Mouse (Mus musculus): ENCODE data around the gene Try4.
"Not testable (repeated sequence)": the region's sequence is repeated elsewhere in the genome, so short reads cannot be mapped to it uniquely, and the experiment has no call there.

Try4 gene

GRCm38 (mm10) chr6:41301969-41302368 lies at the start of gene Try4:
Try4 (plus strand) TSS chr6:41302269.
- DNase-seq: no peak

- DNase-seq: not testable (repeated sequence)
These were observed 48.8 kb upstream of the Try4 start for GRCm38 (mm10) chr6:41253314-41253713.

GRCm38 (mm10) chr6:41256424-41256823 lies 45.6 kb upstream of the Try4 start:
- no peak for DNase-seq

GRCm38 (mm10) chr6:41257432-41257831 lies 44.6 kb upstream of the Try4 start:
- DNase-seq: no peak

- DNase-seq: no peak
These were observed 39.3 kb upstream of the Try4 start for GRCm38 (mm10) chr6:41262796-41263195.

GRCm38 (mm10) chr6:41266140-41266539 lies 35.9 kb upstream of the Try4 start:
- DNase-seq: no peak

GRCm38 (mm10) chr6:41298255-41298654 lies 3.8 kb upstream of the Try4 start:
- no peak for DNase-seq

GRCm38 (mm10) chr6:41316741-41317140 lies 14.7 kb downstream of the Try4 start, which contains the start of gene Try5:
Try5 (minus strand) TSS chr6:41316841.
- DNase-seq: not testable (repeated sequence)

- no peak for DNase-seq
These were observed 51.9 kb downstream of the Try4 start, which contains the start of gene Try10 for GRCm38 (mm10) chr6:41353932-41354331. Try10 (plus strand) TSS chr6:41354105.

Data from right cerebral cortex, adult 18-20 months (tissue).